Mouse (Mus musculus): ENCODE data around the gene Nxpe4. TPM values are rescaled to one million over a fixed set of nuclear protein-coding genes. Genes with fewer than 3 reads are reported as not detected.

The Nxpe4 gene
- 10 to 100 TPM; 30.2 to 32.0 TPM for total RNA-seq (2023)

DNA sequence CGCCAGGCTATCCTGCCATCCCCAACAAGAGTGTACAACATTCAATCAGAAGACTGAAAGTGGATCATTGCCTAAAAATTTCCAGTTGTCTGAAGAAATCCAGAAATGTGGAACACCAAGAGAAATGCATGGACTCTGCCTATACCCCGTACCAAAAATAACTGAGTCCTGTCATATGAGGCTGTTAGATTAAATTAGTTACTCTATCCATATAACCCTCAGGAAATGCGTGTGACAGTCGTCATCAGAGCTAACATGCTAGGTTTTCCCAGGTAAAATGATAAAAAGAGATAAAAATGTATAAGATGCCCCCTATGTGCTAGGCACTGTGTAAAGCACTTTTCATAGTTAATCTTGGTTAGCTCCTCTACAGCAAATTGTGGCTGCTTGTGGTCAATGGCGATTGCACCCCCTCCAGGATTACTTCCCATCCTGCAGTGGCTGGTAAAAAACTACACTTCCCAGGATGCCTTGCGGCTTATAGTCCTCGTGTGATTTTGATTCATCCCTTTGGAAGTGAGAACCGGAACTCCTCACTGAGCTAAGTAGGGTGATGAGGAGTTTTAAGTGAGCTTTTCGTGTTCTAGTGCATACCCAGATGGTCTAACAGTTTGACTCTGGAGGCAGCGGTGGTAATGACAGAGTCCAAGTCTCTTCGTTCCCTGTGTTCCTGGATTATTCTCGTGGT lies at the start of gene Nxpe4:
Nxpe4 (plus strand) TSS at position 519 of the 688 bp plus-strand sequence.

DNA sequence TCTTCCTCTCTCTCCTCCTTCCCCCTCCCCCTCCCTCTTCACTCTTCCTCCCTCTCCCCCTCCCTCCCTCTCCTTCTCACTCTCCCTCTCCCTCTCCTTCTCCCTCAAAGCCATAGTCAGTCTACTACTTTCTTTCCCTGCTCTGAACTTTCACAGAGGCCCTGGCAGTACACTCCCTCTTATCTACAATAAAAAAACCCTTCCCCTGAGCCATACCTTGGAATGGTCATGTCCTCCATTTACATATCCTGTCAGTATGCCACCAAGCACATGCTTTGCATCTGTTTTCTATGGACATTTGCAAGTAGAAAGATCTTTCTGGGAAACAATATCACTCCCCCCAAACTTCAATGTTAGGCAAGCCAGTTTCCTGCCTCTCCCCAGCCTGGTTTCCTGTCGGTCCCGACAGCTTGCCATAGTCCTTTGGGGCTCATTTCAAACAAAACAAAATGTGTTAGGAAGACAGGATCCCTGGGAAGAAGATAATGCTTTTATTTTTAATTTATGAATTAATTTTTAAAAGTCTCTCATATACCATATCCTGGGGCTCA lies 191.4 kb downstream of the Nxpe4 start, which contains the start of gene Nxpe2:
Nxpe2 (minus strand) TSS at position 307 of the 551 bp plus-strand sequence.

Other genes starting within 250 kb of the Nxpe4 start
- gene Nxpe2, start 191.4 kb downstream of the Nxpe4 start, total RNA-seq (2023) = 1 to 10 TPM in 1 of 2 experiments, under 1 TPM in 1; 0.99 to 1.2 TPM